Mouse (Mus musculus): ENCODE measurements around the gene Fahd1. TPM values are rescaled to one million over a fixed set of nuclear protein-coding genes. Genes with fewer than 3 reads are reported as not detected.

Gene Fahd1
- total and polyA plus RNA-seq, 2 experiments from 2014 or later = 60.1 to 86.4 TPM

GRCm38 (mm10) chr17:24874405-24874745 is 24.2 kb upstream of the Fahd1 start:
- ATAC-seq (ENCODE audit: insufficient read depth, low read depth) (no peak), DNase-seq (ENCODE audit: low spot score) (no peak)
- Histone ChIP-seq H3K9me3 (replicated peaks; ENCODE audit: control insufficient read depth, low read length) (no peaks in the 10 kb centered on the region), H3K4me1 (ENCODE audit: control insufficient read depth, insufficient read depth) (no peaks in the 10 kb centered on the region), H3K4me3 (ENCODE audit: low read depth, low read length) (no peak overlapping the region), H3K9ac (replicated peaks; ENCODE audit: low read depth, low read length) (no peak overlapping the region), H3K27me3 (ENCODE audit: control insufficient read depth, insufficient read depth, low read length) (no peaks in the 10 kb centered on the region), H3K36me3 (replicated peaks; ENCODE audit: control insufficient read depth, insufficient read depth, low read length) (no peaks in the 10 kb centered on the region), H3K4me2 (ENCODE audit: low read depth, low read length) (no peak overlapping the region), H3K27ac (ENCODE audit: low read depth) (no peak overlapping the region)
- WGBS = 21% methylated on average over 1 of the region's 1 CpGs
- TF ChIP-seq CTCF (IDR thresholded peaks at IDR 0.05; ENCODE audit: low read depth) (no peak), EP300 (IDR thresholded peaks at IDR 0.05; ENCODE audit: low read depth) (no peak)

GRCm38 (mm10) chr17:24873695-24874404 is 23.7 kb upstream of the Fahd1 start:
- TF ChIP-seq EP300 (IDR thresholded peaks at IDR 0.05; ENCODE audit: low read depth) = no peak
- no peak for TF ChIP-seq CTCF (IDR thresholded peaks at IDR 0.05; ENCODE audit: low read depth)
- 34% methylated on average over 4 of the region's 4 CpGs for WGBS
- Histone ChIP-seq H3K36me3 (replicated peaks; ENCODE audit: control insufficient read depth, insufficient read depth, low read length) (no peaks in the 10 kb centered on the region), H3K4me3 (ENCODE audit: low read depth, low read length) (no peak overlapping the region), H3K4me2 (ENCODE audit: low read depth, low read length) (no peak overlapping the region), H3K27ac (ENCODE audit: low read depth) (no peak overlapping the region), H3K27me3 (ENCODE audit: control insufficient read depth, insufficient read depth, low read length) (no peaks in the 10 kb centered on the region), H3K9ac (replicated peaks; ENCODE audit: low read depth, low read length) (no peak overlapping the region), H3K4me1 (ENCODE audit: control insufficient read depth, insufficient read depth) (no peaks in the 10 kb centered on the region), H3K9me3 (replicated peaks; ENCODE audit: control insufficient read depth, low read length) (no peaks in the 10 kb centered on the region)
- DNase-seq (ENCODE audit: low spot score) (no peak), ATAC-seq (ENCODE audit: insufficient read depth, low read depth) (no peak)

GRCm38 (mm10) chr17:24867914-24868313 is 17.8 kb upstream of the Fahd1 start:
- WGBS = 86% methylated on average over 10 of the region's 10 CpGs
- H3K36me3 ChIP-seq (replicated peaks; ENCODE audit: control insufficient read depth, insufficient read depth, low read length) = peaks cover 10% of the 10 kb centered on the region
- no peaks in the 10 kb centered on the region for H3K27me3 ChIP-seq (ENCODE audit: control insufficient read depth, insufficient read depth, low read length)
- ATAC-seq (ENCODE audit: insufficient read depth, low read depth) = no peak
- no peak for DNase-seq (ENCODE audit: low spot score)
- H3K4me3 ChIP-seq (ENCODE audit: low read depth, low read length) = no peak overlapping the region
- H3K27ac ChIP-seq (ENCODE audit: low read depth) = no peak overlapping the region
- H3K4me1 ChIP-seq (ENCODE audit: control insufficient read depth, insufficient read depth) = no peaks in the 10 kb centered on the region
- TF ChIP-seq EP300 (IDR thresholded peaks at IDR 0.05; ENCODE audit: low read depth) = no peak
- TF ChIP-seq CTCF (IDR thresholded peaks at IDR 0.05; ENCODE audit: low read depth) = no peak
- H3K9me3 ChIP-seq (replicated peaks; ENCODE audit: control insufficient read depth, low read length) = no peaks in the 10 kb centered on the region
- no peak overlapping the region for H3K4me2 ChIP-seq (ENCODE audit: low read depth, low read length)
- H3K9ac ChIP-seq (replicated peaks; ENCODE audit: low read depth, low read length) = no peak overlapping the region

GRCm38 (mm10) chr17:24865776-24866175 is 15.6 kb upstream of the Fahd1 start, which contains the start of gene Igfals:
Igfals (plus strand) TSS chr17:24865997.
- ATAC-seq (ENCODE audit: insufficient read depth, low read depth) = no peak
- no peak within 1 kb of the TSS for H3K27ac ChIP-seq (ENCODE audit: low read depth)
- peaks cover 32% of the 10 kb centered on the region for H3K36me3 ChIP-seq (replicated peaks; ENCODE audit: control insufficient read depth, insufficient read depth, low read length)
- no peaks in the 10 kb centered on the region for H3K9me3 ChIP-seq (replicated peaks; ENCODE audit: control insufficient read depth, low read length)
- H3K4me3 ChIP-seq (ENCODE audit: low read depth, low read length) = no peak within 1 kb of the TSS
- H3K4me2 ChIP-seq (ENCODE audit: low read depth, low read length) = no peak within 1 kb of the TSS
- no peak for DNase-seq (ENCODE audit: low spot score)
- no peaks in the 10 kb centered on the region for H3K27me3 ChIP-seq (ENCODE audit: control insufficient read depth, insufficient read depth, low read length)
- TF ChIP-seq CTCF (IDR thresholded peaks at IDR 0.05; ENCODE audit: low read depth) = no peak
- no peak for TF ChIP-seq EP300 (IDR thresholded peaks at IDR 0.05; ENCODE audit: low read depth)
- 85% methylated on average over 8 of the region's 8 CpGs for WGBS
- no peak within 1 kb of the TSS for H3K9ac ChIP-seq (replicated peaks; ENCODE audit: low read depth, low read length)
- H3K4me1 ChIP-seq (ENCODE audit: control insufficient read depth, insufficient read depth) = no peaks in the 10 kb centered on the region

- 94% methylated on average over 3 of the region's 3 CpGs for WGBS
- no peaks in the 10 kb centered on the region for H3K9me3 ChIP-seq (replicated peaks; ENCODE audit: control insufficient read depth, low read length)
- H3K4me3 ChIP-seq (ENCODE audit: low read depth, low read length) = no peak overlapping the region
- DNase-seq (ENCODE audit: low spot score) (no peak), ATAC-seq (ENCODE audit: insufficient read depth, low read depth) (no peak)
- H3K4me1 ChIP-seq (ENCODE audit: control insufficient read depth, insufficient read depth) = no peaks in the 10 kb centered on the region
- peaks cover 51% of the 10 kb centered on the region for H3K36me3 ChIP-seq (replicated peaks; ENCODE audit: control insufficient read depth, insufficient read depth, low read length)
- no peak overlapping the region for H3K9ac ChIP-seq (replicated peaks; ENCODE audit: low read depth, low read length)
- no peak overlapping the region for H3K27ac ChIP-seq (ENCODE audit: low read depth)
- no peak for TF ChIP-seq EP300 (IDR thresholded peaks at IDR 0.05; ENCODE audit: low read depth)
- no peak for TF ChIP-seq CTCF (IDR thresholded peaks at IDR 0.05; ENCODE audit: low read depth)
- H3K4me2 ChIP-seq (ENCODE audit: low read depth, low read length) = no peak overlapping the region
- no peaks in the 10 kb centered on the region for H3K27me3 ChIP-seq (ENCODE audit: control insufficient read depth, insufficient read depth, low read length)
Measured at GRCm38 (mm10) chr17:24861785-24862184, 11.6 kb upstream of the Fahd1 start.

- DNase-seq (ENCODE audit: low spot score) = no peak
- peaks cover 57% of the 10 kb centered on the region for H3K36me3 ChIP-seq (replicated peaks; ENCODE audit: control insufficient read depth, insufficient read depth, low read length)
- H3K9me3 ChIP-seq (replicated peaks; ENCODE audit: control insufficient read depth, low read length) = no peaks in the 10 kb centered on the region
- H3K27me3 ChIP-seq (ENCODE audit: control insufficient read depth, insufficient read depth, low read length) = no peaks in the 10 kb centered on the region
- no peak overlapping the region for H3K4me3 ChIP-seq (ENCODE audit: low read depth, low read length)
- 89% methylated on average over 8 of the region's 8 CpGs for WGBS
- H3K9ac ChIP-seq (replicated peaks; ENCODE audit: low read depth, low read length) = no peak overlapping the region
- ATAC-seq (ENCODE audit: insufficient read depth, low read depth) = no peak
- no peak overlapping the region for H3K27ac ChIP-seq (ENCODE audit: low read depth)
- no peak for TF ChIP-seq CTCF (IDR thresholded peaks at IDR 0.05; ENCODE audit: low read depth)
- H3K4me1 ChIP-seq (ENCODE audit: control insufficient read depth, insufficient read depth) = no peaks in the 10 kb centered on the region
- no peak overlapping the region for H3K4me2 ChIP-seq (ENCODE audit: low read depth, low read length)
Measured at GRCm38 (mm10) chr17:24860076-24860475, 9.9 kb upstream of the Fahd1 start.
